Mouse (Mus musculus) kidney, embryonic 16.5 days (tissue): ENCODE data around the gene Naip2. TPM values are rescaled to one million over a fixed set of nuclear protein-coding genes. Genes with fewer than 3 reads are reported as not detected.
A peak's percentile ranks its signal among the peaks of the same experiment; 100 is the strongest.
"Not testable (repeated sequence)": the region's sequence is repeated elsewhere in the genome, so short reads cannot be mapped to it uniquely, and the experiment has no call there.

Experiments used
- ATAC-seq: fragments of 200-750 bp; cut with Nextera tagmentation; 2 replicates; pipeline ENCODE4 v1.8.0; 2017; ENCODE audit warnings: moderate TSS enrichment; ENCODE audit not compliant: low FRiP score, low TSS enrichment
- H3K27ac ChIP-seq: fragments of 300-500 bp; sonication (generic); 2 replicates; pipeline ENCODE4 v1.5.1; 2014; ENCODE audit warnings: low read length
- H3K27me3 ChIP-seq: fragments of 300-500 bp; sonication (generic); 2 replicates; pipeline ENCODE4 v1.6.1; 2014; ENCODE audit warnings: low read length, control low read depth, mixed read lengths; ENCODE audit not compliant: insufficient read depth
- H3K36me3 ChIP-seq: fragments of 300-500 bp; sonication (generic); 2 replicates; pipeline ENCODE4 v1.6.1; 2014; ENCODE audit warnings: low read length, control low read depth, mixed read lengths; ENCODE audit not compliant: insufficient read depth
- H3K4me1 ChIP-seq: fragments of 300-500 bp; sonication (generic); 2 replicates; pipeline ENCODE4 v1.6.1; 2014; ENCODE audit warnings: low read length, control low read depth, mixed read lengths; ENCODE audit not compliant: insufficient read depth
- H3K4me2 ChIP-seq: fragments of 300-500 bp; sonication (generic); replicated peaks from 2 replicates; pipeline ENCODE4 v1.6.1; 2014; ENCODE audit warnings: low read depth, low read length
- H3K4me3 ChIP-seq: fragments of 300-500 bp; sonication (generic); 2 replicates; pipeline ENCODE4 v1.5.1; 2014; ENCODE audit warnings: mild to moderate bottlenecking, low read length
- H3K9ac ChIP-seq: fragments of 300-500 bp; sonication (generic); replicated peaks from 2 replicates; pipeline ENCODE4 v1.6.1; 2014; ENCODE audit warnings: low read length
- H3K9me3 ChIP-seq: fragments of 300-500 bp; sonication (generic); 2 replicates; pipeline ENCODE4 v1.6.1; 2016; ENCODE audit warnings: low read length, control low read depth
- WGBS: fragments of 180-500 bp; shearing (Covaris S2); extraction: QIAGEN DNeasy Blood & Tissue Kit; methylation state at CpG from one replicate; pipeline ENCODE4 v1.1.7; 2014; 5-methylcytosine and 5-hydroxymethylcytosine counted together
- polyA plus RNA-seq: library from polyadenylated mRNA; unstranded; fragments of >200 nt; fragmentation: Nextera tagmentation; extraction: Ambion mirVana; gene quantifications from 2 replicates; pipeline ENCODE4 v1.2.1, GENCODE M21; 2015

The Naip2 gene
- polyA plus RNA-seq, 1 experiment from 2014 or later, result 0.37 TPM

GRCm38 (mm10) chr13:100174360-100174759, 27.5 kb downstream of the Naip2 start:
- 64% methylated on average over 3 of the region's 5 CpGs for WGBS

DNA sequence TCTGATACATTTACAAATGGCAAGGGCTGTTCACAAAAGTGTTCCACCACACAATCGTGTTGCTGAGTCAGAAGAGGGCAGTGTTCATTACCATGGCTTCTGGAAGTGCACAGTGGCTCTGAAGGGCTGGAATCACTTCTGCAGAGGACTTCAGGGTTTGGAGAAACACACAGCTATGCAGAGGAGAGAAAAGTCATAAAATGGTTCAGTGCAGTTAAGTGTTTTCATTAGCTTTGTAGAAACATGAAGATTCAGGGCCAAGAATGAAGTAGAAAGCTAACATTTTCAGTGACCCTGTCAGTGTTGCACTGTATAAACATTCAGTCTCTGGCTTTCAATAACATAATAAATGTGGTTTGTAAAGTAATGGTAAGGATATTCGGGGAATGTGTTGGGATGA, 35.5 kb downstream of the Naip2 start:
- not testable (repeated sequence) for H3K9ac ChIP-seq, ATAC-seq, H3K27me3 ChIP-seq, H3K4me3 ChIP-seq, H3K4me2 ChIP-seq, H3K27ac ChIP-seq, H3K36me3 ChIP-seq, H3K9me3 ChIP-seq, H3K4me1 ChIP-seq
- WGBS, result 34% methylated on average over 2 of the region's 2 CpGs

More at GRCm38 (mm10) chr13:100174360-100174759, 27.5 kb downstream of the Naip2 start:
- not testable (repeated sequence) for H3K4me3 ChIP-seq, H3K36me3 ChIP-seq, H3K9me3 ChIP-seq, H3K9ac ChIP-seq, H3K4me2 ChIP-seq, H3K4me1 ChIP-seq, ATAC-seq, H3K27me3 ChIP-seq, H3K27ac ChIP-seq

DNA sequence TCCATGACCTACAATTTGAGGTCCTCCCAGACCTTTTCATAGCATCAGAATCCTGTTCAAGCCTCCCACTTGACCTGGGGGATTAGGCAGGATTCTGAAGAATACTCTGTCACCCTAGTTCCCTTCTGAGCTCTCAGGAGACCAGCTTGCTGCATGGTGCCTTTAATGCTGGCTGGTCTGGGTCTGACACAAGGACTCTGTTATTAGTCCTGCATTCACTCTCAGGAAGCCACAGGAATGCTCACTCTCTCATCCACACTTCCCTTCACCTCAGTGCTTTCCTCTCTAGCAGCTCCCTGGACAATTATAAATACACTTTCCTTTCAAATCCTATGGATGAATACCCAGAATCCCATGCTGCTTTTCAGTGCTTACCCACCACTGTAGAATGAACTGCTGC, 39.4 kb downstream of the Naip2 start:
- not testable (repeated sequence) for H3K9ac ChIP-seq, ATAC-seq, H3K4me2 ChIP-seq, H3K36me3 ChIP-seq, H3K27ac ChIP-seq, H3K4me3 ChIP-seq, H3K4me1 ChIP-seq, H3K27me3 ChIP-seq, H3K9me3 ChIP-seq

- not testable (repeated sequence) for H3K4me2 ChIP-seq, H3K36me3 ChIP-seq, H3K27ac ChIP-seq, H3K27me3 ChIP-seq, H3K4me1 ChIP-seq, H3K4me3 ChIP-seq, H3K9me3 ChIP-seq, H3K9ac ChIP-seq, ATAC-seq
- WGBS, result 80% methylated on average over 11 of the region's 11 CpGs
These were observed 40.6 kb downstream of the Naip2 start for GRCm38 (mm10) chr13:100161171-100161870.

- Histone ChIP-seq H3K4me1 (no peaks in the 10 kb centered on the region), H3K9me3 (no peaks in the 10 kb centered on the region), H3K9ac (no peak overlapping the region), H3K27me3 (no peaks in the 10 kb centered on the region), H3K27ac (no peak overlapping the region), H3K36me3 (no peaks in the 10 kb centered on the region), H3K4me3 (no peak overlapping the region), H3K4me2 (no peak overlapping the region)
- WGBS, result 87% methylated on average over 3 of the region's 3 CpGs
- no peak for ATAC-seq
These were observed 45.3 kb downstream of the Naip2 start for GRCm38 (mm10) chr13:100156624-100157023.

DNA sequence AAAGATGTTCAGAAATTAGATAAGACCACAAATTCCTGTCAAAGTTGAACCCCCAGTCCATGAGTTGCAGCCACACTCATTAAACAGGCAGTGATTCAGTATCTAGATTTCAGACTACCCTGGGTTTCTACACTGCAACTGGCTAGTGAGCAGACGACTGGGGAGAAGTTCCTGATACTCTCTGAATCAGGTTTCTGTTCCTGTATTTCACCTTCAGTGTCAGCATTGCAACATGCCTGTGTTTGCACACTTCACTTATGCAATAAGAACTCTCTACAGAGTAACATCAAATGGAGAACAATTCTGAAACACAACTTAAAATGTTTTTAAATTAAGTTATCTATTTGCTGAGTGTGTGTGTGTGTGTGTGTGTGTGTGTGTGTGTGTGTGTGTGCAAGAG, 49.2 kb downstream of the Naip2 start:
- H3K9ac ChIP-seq, result no peak overlapping the region
- 38% methylated on average over 1 of the region's 1 CpGs for WGBS
- H3K4me3 ChIP-seq, result no peak overlapping the region
- H3K27ac ChIP-seq, result no peak overlapping the region
- H3K4me2 ChIP-seq, result no peak overlapping the region
- no peaks in the 10 kb centered on the region for H3K36me3 ChIP-seq
- no peaks in the 10 kb centered on the region for H3K4me1 ChIP-seq
- no peaks in the 10 kb centered on the region for H3K27me3 ChIP-seq
- H3K9me3 ChIP-seq, result no peaks in the 10 kb centered on the region
- ATAC-seq, result no peak

DNA sequence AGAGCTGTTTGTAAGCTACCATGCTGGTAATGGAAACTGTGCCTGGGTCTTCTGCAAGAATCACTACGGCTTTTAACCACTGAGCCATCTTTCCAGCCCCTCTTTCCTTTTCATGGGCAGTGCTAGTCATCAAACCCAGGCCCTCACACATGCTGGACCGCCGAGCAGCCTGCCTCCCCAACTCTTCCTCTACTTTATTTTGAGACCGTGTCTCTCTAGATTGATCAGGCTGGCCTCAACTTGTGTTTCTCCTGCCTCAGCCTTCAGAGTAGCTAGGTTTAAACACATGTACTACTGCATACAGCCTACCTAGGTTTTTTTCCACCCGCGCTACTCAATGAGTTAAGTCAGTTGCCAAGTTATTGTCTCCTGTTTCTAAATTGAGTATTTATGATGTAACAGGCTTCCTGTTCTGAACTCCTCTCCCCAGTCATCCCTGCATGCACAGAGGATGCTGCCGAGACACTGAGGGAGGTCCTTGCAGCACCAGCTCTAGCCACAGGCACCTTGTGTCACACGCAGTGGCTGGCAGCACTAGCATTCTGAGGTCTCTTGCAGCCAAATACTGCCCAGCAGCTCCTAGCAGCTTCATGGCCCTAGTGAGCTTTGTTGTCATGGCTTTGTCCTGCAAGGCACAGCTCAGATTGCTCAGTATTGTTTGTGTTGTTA, 60.1 kb downstream of the Naip2 start:
- H3K36me3 ChIP-seq, result peaks cover 20% of the 10 kb centered on the region
- 72% methylated on average over 8 of the region's 8 CpGs for WGBS
- no peak for ATAC-seq
- no peak overlapping the region for H3K4me3 ChIP-seq
- no peaks in the 10 kb centered on the region for H3K4me1 ChIP-seq
- no peaks in the 10 kb centered on the region for H3K27me3 ChIP-seq
- H3K9ac ChIP-seq, result no peak overlapping the region
- H3K9me3 ChIP-seq, result no peaks in the 10 kb centered on the region
- H3K4me2 ChIP-seq, result no peak overlapping the region
- no peak overlapping the region for H3K27ac ChIP-seq

DNA sequence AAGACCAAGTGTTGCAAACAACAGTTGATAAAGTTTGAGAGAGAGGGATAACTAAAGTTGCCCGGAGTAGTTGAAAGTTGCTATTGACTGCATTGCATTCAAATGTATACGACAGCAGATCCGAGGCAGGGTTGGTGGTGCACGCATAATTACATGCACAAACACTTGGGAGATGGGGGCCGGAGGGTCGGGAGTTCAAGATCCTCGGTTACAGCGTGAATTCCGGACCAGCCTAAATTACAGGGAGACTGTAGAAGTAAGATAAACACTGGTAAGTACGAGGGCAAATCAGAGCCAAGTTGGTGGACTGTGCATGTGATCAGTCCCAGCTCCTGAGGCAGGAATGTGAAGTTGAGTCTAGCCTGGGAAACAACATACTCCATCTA, 76.6 kb downstream of the Naip2 start:
- Histone ChIP-seq H3K9me3 (no peaks in the 10 kb centered on the region), H3K9ac (peak overlapping the region; percentile 85), H3K27me3 (no peaks in the 10 kb centered on the region), H3K27ac (no peak overlapping the region), H3K4me1 (peaks cover 7% of the 10 kb centered on the region), H3K4me2 (peak overlapping the region; percentile 91), H3K36me3 (peaks cover 24% of the 10 kb centered on the region), H3K4me3 (peak overlapping the region; percentile 87)
- ATAC-seq, result peak; percentile 41
- WGBS, result 1% methylated on average over 10 of the region's 10 CpGs

DNA sequence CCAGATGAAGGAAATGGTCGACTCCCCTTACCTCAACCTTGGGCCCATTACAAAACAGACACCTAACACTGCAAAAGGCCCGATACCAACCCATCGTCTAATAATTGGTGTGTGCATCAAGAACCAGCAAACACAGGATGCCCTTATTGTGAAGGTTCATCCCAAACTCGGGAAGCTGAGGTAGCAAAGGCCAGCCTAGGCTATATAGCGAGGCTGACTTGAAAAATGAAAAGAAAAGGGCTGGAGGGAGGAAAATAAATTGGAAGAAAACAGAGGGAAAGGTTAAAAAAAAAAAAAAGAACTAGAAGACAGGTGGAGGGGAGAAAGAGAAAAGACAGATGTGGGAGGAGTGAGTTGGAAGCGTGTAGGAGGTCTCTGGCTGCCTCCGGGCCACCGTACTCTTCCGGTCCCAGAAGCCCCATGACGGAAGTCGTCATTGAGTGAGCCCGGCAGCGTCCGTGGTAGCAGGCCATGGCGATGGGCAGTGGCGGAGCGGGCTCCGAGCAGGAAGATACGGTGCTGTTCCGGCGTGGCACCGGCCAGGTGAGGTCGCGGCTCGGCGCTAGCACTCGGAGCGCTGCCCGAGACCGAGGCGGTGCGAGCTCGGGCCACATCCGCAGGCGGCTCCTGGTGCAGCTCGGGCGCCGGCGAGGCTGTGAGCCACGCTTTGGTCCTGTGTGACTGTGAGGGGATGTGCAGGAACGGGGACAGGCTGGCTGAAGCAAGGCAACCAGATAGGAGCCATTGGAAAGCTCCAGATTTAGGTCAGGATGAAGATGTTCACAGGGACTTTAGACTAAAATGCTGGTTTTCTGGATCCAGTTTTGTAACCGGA, 77.3 kb downstream of the Naip2 start, which contains the start of gene Smn1:
Gene Smn1 (plus strand): TSS at position 430 of the 835 bp plus-strand sequence.
- H3K27ac ChIP-seq, result no peak within 1 kb of the TSS
- WGBS, result 4% methylated on average over 42 of the region's 42 CpGs

More for the DNA sequence above, 77.3 kb downstream of the Naip2 start, which contains the start of gene Smn1:
- no peaks in the 10 kb centered on the region for H3K27me3 ChIP-seq
- peak within 1 kb of the TSS; percentile 91 for H3K4me2 ChIP-seq
- H3K36me3 ChIP-seq, result peaks cover 24% of the 10 kb centered on the region
- peaks cover 7% of the 10 kb centered on the region for H3K4me1 ChIP-seq
- H3K9me3 ChIP-seq, result no peaks in the 10 kb centered on the region
- peak within 1 kb of the TSS; percentile 85 for H3K9ac ChIP-seq
- peak within 1 kb of the TSS; percentile 87 for H3K4me3 ChIP-seq
- peak; percentile 96 for ATAC-seq
